Mouse (Mus musculus) liver, embryonic 14.5 days (tissue): ENCODE results near the gene Zc3h14. TPM values are rescaled to one million over a fixed set of nuclear protein-coding genes. Genes with fewer than 3 reads are reported as not detected.
A peak's percentile ranks its signal among the peaks of the same experiment; 100 is the strongest.

ENCODE experiments used
- ATAC-seq: fragments of 200-750 bp; cut with Nextera tagmentation; 2 replicates; pipeline ENCODE4 v1.8.0; 2017; ENCODE audit warnings: moderate number of reproducible peaks, mild to moderate bottlenecking, moderate library complexity; ENCODE audit not compliant: insufficient read depth
- DNase-seq, 3 experiments: peaks; one replicate each; pipeline ENCODE4 v3.0.0-alpha.2; 2012 to 2013; ENCODE audit warnings: low read depth in 3 of 3, low spot score in 3 of 3
- H3K27ac ChIP-seq: fragments of 300-500 bp; sonication (generic); 2 replicates; pipeline ENCODE4 v1.5.1; 2014; ENCODE audit warnings: moderate library complexity, mild to moderate bottlenecking, control low read depth, inconsistent platforms
- H3K27me3 ChIP-seq: fragments of 300-500 bp; sonication (generic); 2 replicates; pipeline ENCODE4 v1.6.1; 2014; ENCODE audit warnings: mild to moderate bottlenecking, low read length, moderate library complexity; ENCODE audit not compliant: control insufficient read depth, insufficient read depth
- H3K36me3 ChIP-seq: fragments of 300-500 bp; sonication (generic); replicated peaks from 2 replicates; pipeline ENCODE4 v1.6.1; 2014; ENCODE audit warnings: low read depth; ENCODE audit not compliant: control insufficient read depth, insufficient read depth
- H3K4me1 ChIP-seq, 2 experiments: fragments of 200-500 bp in 1 of 2; fragments of 300-500 bp in 1 of 2; sonication (generic) in 1 of 2; replicated peaks; 2 replicates each; pipeline ENCODE4 v1.6.1; 2012 to 2014; ENCODE audit warnings: antibody characterized with exemption in 1 of 2, inconsistent platforms in 1 of 2, low read length in 1 of 2; ENCODE audit not compliant: control insufficient read depth in 2 of 2, insufficient read depth in 2 of 2
- H3K4me2 ChIP-seq: fragments of 300-500 bp; sonication (generic); 2 replicates; pipeline ENCODE4 v1.6.1; 2014; ENCODE audit warnings: low read depth, mild to moderate bottlenecking, control low read depth, moderate library complexity
- H3K4me3 ChIP-seq, 2 experiments: fragments of 200-500 bp in 1 of 2; fragments of 300-500 bp in 1 of 2; sonication (generic) in 1 of 2; 2 replicates each; pipeline ENCODE4 v1.5.1; 2012 to 2014; ENCODE audit warnings: low read depth in 2 of 2, low read length in 2 of 2, mild to moderate bottlenecking in 2 of 2, control low read depth in 1 of 2, inconsistent platforms in 1 of 2, moderate library complexity in 1 of 2; ENCODE audit not compliant: insufficient read depth in 1 of 2
- H3K9ac ChIP-seq: fragments of 300-500 bp; sonication (generic); replicated peaks from 2 replicates; pipeline ENCODE4 v1.6.1; 2014; ENCODE audit warnings: mild to moderate bottlenecking, control low read depth, moderate library complexity
- H3K9me3 ChIP-seq: fragments of 300-500 bp; sonication (generic); 2 replicates; pipeline ENCODE4 v1.6.1; 2016; ENCODE audit warnings: low read length, mixed read lengths; ENCODE audit not compliant: control insufficient read depth
- CTCF ChIP-seq: IDR thresholded peaks from 2 replicates; pipeline ENCODE4 v1.5.1; 2016; ENCODE audit warnings: antibody characterized with exemption, low read depth, control low read depth
- EP300 ChIP-seq: IDR thresholded peaks from 2 replicates; pipeline ENCODE4 v1.6.1; 2016; ENCODE audit warnings: antibody characterized with exemption, low read depth
- WGBS: fragments of 180-500 bp; shearing (Covaris S2); extraction: QIAGEN DNeasy Blood & Tissue Kit; methylation state at CpG from one replicate; pipeline ENCODE4 v1.1.7; 2014; ENCODE audit not compliant: insufficient replicate concordance; 5-methylcytosine and 5-hydroxymethylcytosine counted together
- polyA plus RNA-seq, 2 experiments: library from polyadenylated mRNA; depleted of rRNA in 1 of 2; stranded (reverse) in 1 of 2; unstranded in 1 of 2; fragments of >200 nt; fragmentation: Nextera tagmentation in 1 of 2; extraction: Ambion mirVana in 1 of 2; gene quantifications; 2 replicates each; pipeline versions ENCODE4 v1.2.1 to v1.2.3; 2012 to 2014

The Zc3h14 gene
- polyA plus RNA-seq, 2 experiments, result 35.1 to 36.9 TPM

GRCm38 (mm10) chr12:98712819-98713218 lies 33.9 kb upstream of the Zc3h14 start:
- H3K4me3 ChIP-seq, result no peak overlapping the region
- TF ChIP-seq EP300 (no peak), CTCF (no peak)
- ATAC-seq, result no peak
- no peaks in the 10 kb centered on the region for H3K36me3 ChIP-seq
- H3K4me1 ChIP-seq, result peaks cover 0 to 5% of the 10 kb centered on the region in 2 experiments; a peak in 1 of 4 replicates
- no peak overlapping the region for H3K27ac ChIP-seq
- H3K4me2 ChIP-seq, result no peak overlapping the region
- no peak overlapping the region for H3K9ac ChIP-seq
- WGBS, result 68% methylated on average over 6 of the region's 6 CpGs
- H3K27me3 ChIP-seq, result no peaks in the 10 kb centered on the region
- H3K9me3 ChIP-seq, result no peaks in the 10 kb centered on the region
- no peak for DNase-seq

DNA sequence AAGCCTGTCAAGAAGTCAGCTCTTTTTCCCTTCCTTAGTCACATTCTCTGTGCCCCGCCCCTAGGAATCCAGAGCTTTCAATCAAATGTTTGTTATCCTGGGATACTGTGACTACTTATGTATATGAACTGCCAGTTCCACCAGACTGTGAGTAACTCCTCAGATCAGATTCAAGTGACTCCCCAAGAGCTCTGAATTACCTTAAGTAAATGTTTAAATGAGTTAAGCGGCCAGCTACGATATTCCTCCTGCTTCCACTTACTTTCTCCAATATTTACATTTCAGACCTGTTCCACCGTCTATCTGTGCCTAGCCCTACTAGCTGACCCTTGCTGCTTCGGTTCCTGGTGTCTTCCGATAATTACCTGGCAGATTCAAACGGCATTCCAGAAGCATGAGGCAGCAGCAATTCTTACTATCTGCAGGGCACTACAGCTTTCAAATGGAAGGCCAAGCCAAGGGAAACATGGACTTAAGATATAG lies 33.1 kb upstream of the Zc3h14 start:
- no peaks in the 10 kb centered on the region for H3K27me3 ChIP-seq
- H3K27ac ChIP-seq, result no peak overlapping the region
- WGBS, result 58% methylated on average over 7 of the region's 7 CpGs
- H3K4me1 ChIP-seq, result peaks cover 0 to 5% of the 10 kb centered on the region in 2 experiments; a peak in 1 of 4 replicates
- no peak overlapping the region for H3K4me3 ChIP-seq
- DNase-seq (no peak), ATAC-seq (no peak)
- H3K9me3 ChIP-seq, result no peaks in the 10 kb centered on the region
- no peak overlapping the region for H3K9ac ChIP-seq
- no peak overlapping the region for H3K4me2 ChIP-seq
- no peaks in the 10 kb centered on the region for H3K36me3 ChIP-seq
- TF ChIP-seq EP300 (no peak), CTCF (no peak)

GRCm38 (mm10) chr12:98714757-98715156 lies 32.0 kb upstream of the Zc3h14 start:
- Histone ChIP-seq H3K9me3 (no peaks in the 10 kb centered on the region), H3K4me3 (no peak overlapping the region), H3K4me2 (no peak overlapping the region), H3K9ac (no peak overlapping the region), H3K36me3 (no peaks in the 10 kb centered on the region), H3K27ac (no peak overlapping the region), H3K27me3 (no peaks in the 10 kb centered on the region), H3K4me1 (peaks cover 0 to 5% of the 10 kb centered on the region in 2 experiments; a peak in 1 of 4 replicates)
- TF ChIP-seq CTCF (no peak), EP300 (no peak)
- peak; percentile 40; the same call in 1 of the 2 replicates for ATAC-seq
- 67% methylated on average over 11 of the region's 11 CpGs for WGBS
- DNase-seq, result no peak

GRCm38 (mm10) chr12:98716142-98716541 lies 30.6 kb upstream of the Zc3h14 start:
- H3K4me2 ChIP-seq, result no peak overlapping the region
- H3K27ac ChIP-seq, result no peak overlapping the region
- WGBS, result 39% methylated on average over 2 of the region's 2 CpGs
- H3K9ac ChIP-seq, result no peak overlapping the region
- H3K9me3 ChIP-seq, result no peaks in the 10 kb centered on the region
- ATAC-seq (no peak), DNase-seq (no peak)
- TF ChIP-seq CTCF (no peak), EP300 (no peak)
- H3K4me1 ChIP-seq, result peaks cover 0 to 5% of the 10 kb centered on the region in 2 experiments; a peak in 1 of 4 replicates
- H3K36me3 ChIP-seq, result no peaks in the 10 kb centered on the region
- no peak overlapping the region for H3K4me3 ChIP-seq
- no peaks in the 10 kb centered on the region for H3K27me3 ChIP-seq

DNA sequence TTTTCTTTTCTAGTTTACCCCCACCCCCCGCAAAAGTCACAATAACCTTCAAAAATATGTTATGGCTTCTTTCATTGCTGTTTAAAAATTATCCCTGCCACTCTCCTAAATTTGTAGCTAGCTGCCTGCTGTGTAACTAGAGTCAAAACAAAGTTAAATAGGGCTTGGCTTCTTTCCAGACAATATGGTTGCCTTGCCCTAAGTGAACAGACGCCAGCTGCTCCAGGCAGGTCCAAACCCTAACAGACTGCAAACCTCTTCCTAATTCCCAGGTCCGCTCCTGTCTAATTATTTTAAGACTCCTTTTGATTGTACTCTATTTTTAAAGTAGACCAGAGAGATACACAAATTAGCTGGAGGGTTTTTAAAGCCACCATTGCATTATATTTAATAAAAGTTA lies 26.1 kb upstream of the Zc3h14 start:
- DNase-seq (no peak), ATAC-seq (no peak)
- Histone ChIP-seq H3K4me2 (no peak overlapping the region), H3K4me3 (no peak overlapping the region), H3K9ac (no peak overlapping the region), H3K9me3 (no peaks in the 10 kb centered on the region), H3K27me3 (no peaks in the 10 kb centered on the region), H3K27ac (no peak overlapping the region), H3K4me1 (peaks cover 0 to 4% of the 10 kb centered on the region in 2 experiments; a peak in 1 of 4 replicates), H3K36me3 (no peaks in the 10 kb centered on the region)
- no peak for TF ChIP-seq CTCF
- TF ChIP-seq EP300, result no peak
- WGBS, result 63% methylated on average over 3 of the region's 3 CpGs
